Mouse (Mus musculus) embryonic fibroblast, embryonic 13.5 days (primary cell): ENCODE data around the gene S100a1. TPM values are rescaled to one million over a fixed set of nuclear protein-coding genes. Genes with fewer than 3 reads are reported as not detected.

Experiments
- H3K27ac ChIP-seq: 2 replicates; pipeline ENCODE4 v1.5.1; 2012; ENCODE audit warnings: low read length, control low read depth, inconsistent platforms; ENCODE audit not compliant: insufficient read depth
- H3K4me1 ChIP-seq: 2 replicates; pipeline ENCODE4 v1.6.1; 2011; ENCODE audit warnings: low read length; ENCODE audit not compliant: control insufficient read depth, insufficient read depth
- H3K4me3 ChIP-seq: 2 replicates; pipeline ENCODE4 v1.5.1; 2011; ENCODE audit warnings: mild to moderate bottlenecking, control low read depth, low read length; ENCODE audit not compliant: insufficient read depth
- CTCF ChIP-seq: IDR thresholded peaks from 2 replicates; pipeline ENCODE4 v1.5.1; 2011; ENCODE audit warnings: mild to moderate bottlenecking, control low read depth, low read length, moderate library complexity, borderline replicate concordance; ENCODE audit not compliant: insufficient read depth
- POLR2A ChIP-seq: IDR thresholded peaks from 2 replicates; pipeline ENCODE4 v1.6.1; 2011; ENCODE audit warnings: low read depth, mild to moderate bottlenecking, control low read depth, low read length, moderate library complexity
- polyA plus RNA-seq: library from polyadenylated mRNA; stranded (reverse); fragments of >200 nt; gene quantifications from 2 replicates; pipeline ENCODE4 v1.2.4, GENCODE M21; 2011; ENCODE audit warnings: low read depth; ENCODE audit not compliant: missing spikeins, insufficient read length

S100a1 gene
- polyA plus RNA-seq, 1 experiment = 27.6 TPM

GRCm38 (mm10) chr3:90466311-90466766, 47.9 kb downstream of the S100a1 start:
- TF ChIP-seq POLR2A = no peak
- peak; percentile 51; the same call in 1 of the 2 replicates for TF ChIP-seq CTCF
- Histone ChIP-seq H3K4me1 (no peaks in the 10 kb centered on the region), H3K4me3 (peak overlapping the region; percentile 29), H3K27ac (no peak overlapping the region)

GRCm38 (mm10) chr3:90465686-90466310, 48.4 kb downstream of the S100a1 start, which contains the start of gene Npr1:
Npr1 (minus strand) TSS chr3:90465866.
- no peak for TF ChIP-seq POLR2A
- no peak for TF ChIP-seq CTCF
- H3K4me3 ChIP-seq = peak within 1 kb of the TSS; percentile 36
- H3K27ac ChIP-seq = no peak within 1 kb of the TSS
- H3K4me1 ChIP-seq = no peaks in the 10 kb centered on the region

- Histone ChIP-seq H3K4me3 (peak overlapping the region; percentile 36), H3K4me1 (no peaks in the 10 kb centered on the region), H3K27ac (no peak overlapping the region)
- TF ChIP-seq CTCF (no peak), POLR2A (no peak)
Measured at GRCm38 (mm10) chr3:90465081-90465685, 49.0 kb downstream of the S100a1 start.

GRCm38 (mm10) chr3:90464552-90465080, 49.6 kb downstream of the S100a1 start:
- TF ChIP-seq CTCF = no peak
- no peak for TF ChIP-seq POLR2A
- no peak overlapping the region for H3K27ac ChIP-seq
- no peak overlapping the region for H3K4me3 ChIP-seq
- no peaks in the 10 kb centered on the region for H3K4me1 ChIP-seq

DNA sequence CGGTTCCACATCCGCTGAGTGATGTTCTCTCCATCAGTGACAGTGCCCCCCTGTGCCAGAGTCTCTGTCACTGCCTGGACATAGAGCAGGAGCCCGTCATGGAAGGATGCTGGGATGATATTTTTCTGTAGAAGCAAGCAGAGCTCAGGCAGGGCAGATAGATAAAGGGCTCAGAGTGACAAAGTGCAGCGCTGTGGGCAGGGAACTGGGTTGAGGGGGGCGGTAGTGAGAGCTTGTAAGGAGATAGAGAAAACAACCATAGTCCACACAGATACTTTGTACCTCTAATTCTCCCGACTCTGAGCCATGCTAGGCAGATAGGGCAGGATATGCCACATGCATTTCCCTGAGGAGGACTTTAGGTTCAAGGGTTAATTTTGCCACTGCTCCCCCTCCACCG, 51.6 kb downstream of the S100a1 start:
- TF ChIP-seq CTCF (no peak), POLR2A (no peak)
- H3K4me1 ChIP-seq = no peaks in the 10 kb centered on the region
- no peak overlapping the region for H3K27ac ChIP-seq
- H3K4me3 ChIP-seq = no peak overlapping the region

GRCm38 (mm10) chr3:90461935-90462334, 52.3 kb downstream of the S100a1 start:
- no peak overlapping the region for H3K27ac ChIP-seq
- TF ChIP-seq CTCF = no peak
- TF ChIP-seq POLR2A = no peak

More at GRCm38 (mm10) chr3:90461935-90462334, 52.3 kb downstream of the S100a1 start:
- no peaks in the 10 kb centered on the region for H3K4me1 ChIP-seq
- no peak overlapping the region for H3K4me3 ChIP-seq

Other genes with a start within 250 kb of the S100a1 start
- 6.8 and 10.3 TPM in 2 replicates for gene Dennd4b, start 249.2 kb downstream of the S100a1 start, polyA plus RNA-seq
- gene Gatad2b, start 221.2 kb downstream of the S100a1 start, polyA plus RNA-seq = 63.1 and 70.0 TPM in 2 replicates
- 9.0 and 20.0 TPM in 2 replicates for gene Slc27a3, start 124.5 kb downstream of the S100a1 start, polyA plus RNA-seq
- 39.5 and 40.0 TPM in 2 replicates for gene Ints3, start 80.8 kb downstream of the S100a1 start, polyA plus RNA-seq
- gene Npr1, start 48.5 kb downstream of the S100a1 start, polyA plus RNA-seq = 0.18 TPM in 1 of 2 replicates, not detected in the other
- 82.1 and 97.0 TPM in 2 replicates for gene Ilf2, start 38.3 kb downstream of the S100a1 start, polyA plus RNA-seq
- 87.6 and 102 TPM in 2 replicates for gene Snapin, start 23.4 kb downstream of the S100a1 start, polyA plus RNA-seq
- gene Chtop, start 4.9 kb downstream of the S100a1 start, polyA plus RNA-seq = 92.9 and 111 TPM in 2 replicates
- gene S100a13, start within 50 bp of the S100a1 start, polyA plus RNA-seq = 38.7 and 60.4 TPM in 2 replicates
- not detected in 2 replicates for gene S100a14, start 12.5 kb upstream of the S100a1 start, polyA plus RNA-seq
- gene S100a16, start 22.9 kb upstream of the S100a1 start, polyA plus RNA-seq = 40.2 and 49.1 TPM in 2 replicates
- 1.7 TPM in 1 of 2 replicates, not detected in the other for gene S100a3, start 46.2 kb upstream of the S100a1 start, polyA plus RNA-seq
- gene S100a2, start 75.9 kb upstream of the S100a1 start, polyA plus RNA-seq = not detected in 2 replicates
- gene Gm42674, start 87.5 kb upstream of the S100a1 start, polyA plus RNA-seq = 3.5 TPM in 1 of 2 replicates, not detected in the other
- 454 and 1,115 TPM in 2 replicates for gene S100a4, start 89.4 kb upstream of the S100a1 start, polyA plus RNA-seq
- gene S100a5, start 94.1 kb upstream of the S100a1 start, polyA plus RNA-seq = not detected in 2 replicates
- gene S100a6, start 98.5 kb upstream of the S100a1 start, polyA plus RNA-seq = 3,458 and 7,173 TPM in 2 replicates
- 1.9 and 2.2 TPM in 2 replicates for gene S100a7a, start 139.6 kb upstream of the S100a1 start, polyA plus RNA-seq
- not detected in 2 replicates for gene S100a8, start 154.6 kb upstream of the S100a1 start, polyA plus RNA-seq
- not detected in 2 replicates for gene S100a9, start 181.3 kb upstream of the S100a1 start, polyA plus RNA-seq
- not detected in 2 replicates for gene Pglyrp4, start 212.5 kb upstream of the S100a1 start, polyA plus RNA-seq